Mouse (Mus musculus) lung, postnatal 0 days (tissue): ENCODE results near the gene Fxyd5. TPM values are rescaled to one million over a fixed set of nuclear protein-coding genes. Genes with fewer than 3 reads are reported as not detected.
A peak's percentile ranks its signal among the peaks of the same experiment; 100 is the strongest.

Source experiments
- ATAC-seq: fragments of 200-750 bp; cut with Nextera tagmentation; 2 replicates; pipeline ENCODE4 v1.8.0; 2017; ENCODE audit warnings: moderate library complexity
- DNase-seq: peaks from one replicate; pipeline ENCODE4 v3.0.0-alpha.2; 2016; ENCODE audit warnings: low spot score
- H3K27ac ChIP-seq: fragments of 300-500 bp; sonication (generic); 2 replicates; pipeline ENCODE4 v1.5.1; 2014; ENCODE audit warnings: antibody characterized with exemption, mild to moderate bottlenecking, low read length, mixed read lengths
- H3K27me3 ChIP-seq: fragments of 300-500 bp; sonication (generic); replicated peaks from 2 replicates; pipeline ENCODE4 v1.6.1; 2014; ENCODE audit warnings: low read length, mixed read lengths; ENCODE audit not compliant: insufficient read depth
- H3K36me3 ChIP-seq: fragments of 300-500 bp; sonication (generic); 2 replicates; pipeline ENCODE4 v1.6.1; 2014; ENCODE audit warnings: low read length, mixed read lengths; ENCODE audit not compliant: insufficient read depth
- H3K4me1 ChIP-seq: fragments of 300-500 bp; sonication (generic); 2 replicates; pipeline ENCODE4 v1.6.1; 2014; ENCODE audit warnings: antibody characterized with exemption, low read depth, low read length, mixed read lengths; ENCODE audit not compliant: insufficient read depth
- H3K4me2 ChIP-seq: fragments of 300-500 bp; sonication (generic); replicated peaks from 2 replicates; pipeline ENCODE4 v1.6.1; 2014; ENCODE audit warnings: low read depth, mild to moderate bottlenecking, low read length, moderate library complexity, mixed read lengths
- H3K4me3 ChIP-seq: fragments of 300-500 bp; sonication (generic); 2 replicates; pipeline ENCODE4 v1.5.1; 2014; ENCODE audit warnings: low read depth, low read length
- H3K9ac ChIP-seq: fragments of 300-500 bp; sonication (generic); replicated peaks from 2 replicates; pipeline ENCODE4 v1.6.1; 2014; ENCODE audit warnings: low read depth, mild to moderate bottlenecking
- H3K9me3 ChIP-seq: fragments of 300-500 bp; sonication (generic); 2 replicates; pipeline ENCODE4 v1.6.1; 2016; ENCODE audit warnings: low read length, mixed read lengths
- CTCF ChIP-seq: IDR thresholded peaks from 2 replicates; pipeline ENCODE4 v1.5.1; 2016; ENCODE audit warnings: antibody characterized with exemption, mild to moderate bottlenecking
- EP300 ChIP-seq: IDR thresholded peaks from 2 replicates; pipeline ENCODE4 v1.6.1; 2016; ENCODE audit warnings: antibody characterized with exemption, mild to moderate bottlenecking, control low read depth
- WGBS: fragments of 180-500 bp; shearing (Covaris S2); extraction: QIAGEN DNeasy Blood & Tissue Kit; methylation state at CpG from one replicate; pipeline ENCODE4 v1.1.7; 2014; 5-methylcytosine and 5-hydroxymethylcytosine counted together
- polyA plus RNA-seq: library from polyadenylated mRNA; unstranded; fragments of >200 nt; fragmentation: Nextera tagmentation; extraction: Ambion mirVana; gene quantifications from 2 replicates; pipeline ENCODE4 v1.2.1, GENCODE M21; 2015

The Fxyd5 gene
- polyA plus RNA-seq, 1 experiment from 2014 or later = 206 TPM

GRCm38 (mm10) chr7:31035291-31035690 lies 7.0 kb downstream of the Fxyd5 start:
- WGBS = 68% methylated on average over 11 of the region's 11 CpGs
- Histone ChIP-seq H3K27me3 (no peaks in the 10 kb centered on the region), H3K4me2 (no peak overlapping the region), H3K27ac (no peak overlapping the region), H3K4me3 (no peak overlapping the region), H3K9me3 (no peaks in the 10 kb centered on the region), H3K9ac (no peak overlapping the region), H3K4me1 (no peaks in the 10 kb centered on the region), H3K36me3 (no peaks in the 10 kb centered on the region)
- no peak for TF ChIP-seq EP300
- TF ChIP-seq CTCF = no peak
- DNase-seq = no peak
- no peak for ATAC-seq

- Histone ChIP-seq H3K4me3 (no peak overlapping the region), H3K9ac (no peak overlapping the region), H3K4me1 (no peaks in the 10 kb centered on the region), H3K27me3 (no peaks in the 10 kb centered on the region), H3K9me3 (no peaks in the 10 kb centered on the region), H3K27ac (no peak overlapping the region), H3K4me2 (no peak overlapping the region), H3K36me3 (no peaks in the 10 kb centered on the region)
- peak; percentile 60 for TF ChIP-seq CTCF
- TF ChIP-seq EP300 = no peak
- DNase-seq = peak; percentile 35
- no peak for ATAC-seq
- WGBS = 66% methylated on average over 11 of the region's 11 CpGs
These were observed 7.5 kb downstream of the Fxyd5 start for GRCm38 (mm10) chr7:31034789-31035188.

GRCm38 (mm10) chr7:31033409-31034165 lies 8.7 kb downstream of the Fxyd5 start:
- peak; percentile 61 for DNase-seq
- Histone ChIP-seq H3K4me3 (no peak overlapping the region), H3K4me1 (no peaks in the 10 kb centered on the region), H3K9me3 (no peaks in the 10 kb centered on the region), H3K9ac (no peak overlapping the region), H3K36me3 (no peaks in the 10 kb centered on the region), H3K27ac (no peak overlapping the region), H3K4me2 (no peak overlapping the region), H3K27me3 (no peaks in the 10 kb centered on the region)
- ATAC-seq = peak; percentile 45
- 47% methylated on average over 9 of the region's 9 CpGs for WGBS
- no peak for TF ChIP-seq EP300
- no peak for TF ChIP-seq CTCF

- DNase-seq (peak; percentile 61), ATAC-seq (peak; percentile 39)
- WGBS = 74% methylated on average over 7 of the region's 7 CpGs
- no peaks in the 10 kb centered on the region for H3K27me3 ChIP-seq
- H3K4me2 ChIP-seq = no peak overlapping the region
- no peak overlapping the region for H3K27ac ChIP-seq
- H3K4me1 ChIP-seq = no peaks in the 10 kb centered on the region
- H3K9me3 ChIP-seq = no peaks in the 10 kb centered on the region
- H3K9ac ChIP-seq = no peak overlapping the region
- TF ChIP-seq EP300 = no peak
- no peak for TF ChIP-seq CTCF
- H3K4me3 ChIP-seq = no peak overlapping the region
- no peaks in the 10 kb centered on the region for H3K36me3 ChIP-seq
These were observed 10.6 kb downstream of the Fxyd5 start for GRCm38 (mm10) chr7:31031731-31032130.

GRCm38 (mm10) chr7:31030717-31031116 lies 11.6 kb downstream of the Fxyd5 start:
- no peak for DNase-seq
- Histone ChIP-seq H3K4me3 (no peak overlapping the region), H3K9me3 (no peaks in the 10 kb centered on the region), H3K36me3 (no peaks in the 10 kb centered on the region), H3K27me3 (no peaks in the 10 kb centered on the region), H3K4me1 (no peaks in the 10 kb centered on the region), H3K4me2 (no peak overlapping the region), H3K27ac (no peak overlapping the region), H3K9ac (no peak overlapping the region)
- no peak for ATAC-seq
- WGBS = 79% methylated on average over 2 of the region's 2 CpGs
- TF ChIP-seq EP300 (no peak), CTCF (peak; percentile 25)

- no peaks in the 10 kb centered on the region for H3K9me3 ChIP-seq
- H3K4me3 ChIP-seq = no peak overlapping the region
- no peaks in the 10 kb centered on the region for H3K36me3 ChIP-seq
- DNase-seq (no peak), ATAC-seq (no peak)
- WGBS = 67% methylated on average over 8 of the region's 8 CpGs
- H3K4me1 ChIP-seq = no peaks in the 10 kb centered on the region
- TF ChIP-seq CTCF (no peak), EP300 (no peak)
- no peaks in the 10 kb centered on the region for H3K27me3 ChIP-seq
- no peak overlapping the region for H3K9ac ChIP-seq
- no peak overlapping the region for H3K27ac ChIP-seq
- H3K4me2 ChIP-seq = no peak overlapping the region
These were observed 13.7 kb downstream of the Fxyd5 start for GRCm38 (mm10) chr7:31028609-31029008.
